Mouse (Mus musculus): ENCODE results near the gene B9d1. TPM values are rescaled to one million over a fixed set of nuclear protein-coding genes. Genes with fewer than 3 reads are reported as not detected.

B9d1 gene
- polyA plus RNA-seq, 1 experiment from 2014 or later = 21.9 TPM

Other genes with a start within 250 kb of the B9d1 start
- 52.2 and 54.9 TPM in 2 replicates for gene Aldh3a2, start 237.7 kb upstream of the B9d1 start, polyA plus RNA-seq (2015; fragmentation: Nextera tagmentation; extraction: Ambion mirVana)
- gene Slc47a2, start 162.3 kb upstream of the B9d1 start, polyA plus RNA-seq (2015; fragmentation: Nextera tagmentation; extraction: Ambion mirVana) = 0.09 TPM in 1 of 2 replicates, not detected in the other
- 2.2 and 3.8 TPM in 2 replicates for gene Slc47a1, start 126.8 kb upstream of the B9d1 start, polyA plus RNA-seq (2015; fragmentation: Nextera tagmentation; extraction: Ambion mirVana)
- 2.2 and 2.4 TPM in 2 replicates for gene Rnf112, start 51.0 kb upstream of the B9d1 start, polyA plus RNA-seq (2015; fragmentation: Nextera tagmentation; extraction: Ambion mirVana)
- 402 and 454 TPM in 2 replicates for gene Mfap4, start 19.7 kb upstream of the B9d1 start, polyA plus RNA-seq (2015; fragmentation: Nextera tagmentation; extraction: Ambion mirVana)
- 41.0 and 48.8 TPM in 2 replicates for gene Mapk7, start 10.7 kb upstream of the B9d1 start, polyA plus RNA-seq (2015; fragmentation: Nextera tagmentation; extraction: Ambion mirVana)
- 20.7 and 20.9 TPM in 2 replicates for gene Epn2, start 74.5 kb downstream of the B9d1 start, polyA plus RNA-seq (2015; fragmentation: Nextera tagmentation; extraction: Ambion mirVana)
- gene Grap, start 148.1 kb downstream of the B9d1 start, polyA plus RNA-seq (2015; fragmentation: Nextera tagmentation; extraction: Ambion mirVana) = 8.6 and 9.2 TPM in 2 replicates
- 6.1 and 6.6 TPM in 2 replicates for gene Fam83g, start 178.9 kb downstream of the B9d1 start, polyA plus RNA-seq (2015; fragmentation: Nextera tagmentation; extraction: Ambion mirVana)
- gene Slc5a10, start 215.7 kb downstream of the B9d1 start, polyA plus RNA-seq (2015; fragmentation: Nextera tagmentation; extraction: Ambion mirVana) = not detected in 2 replicates

Measured in stomach, embryonic 16.5 days (tissue).